Mouse (Mus musculus) cortical plate, adult 2 months (tissue): ENCODE measurements around the gene Eepd1. TPM values are rescaled to one million over a fixed set of nuclear protein-coding genes. Genes with fewer than 3 reads are reported as not detected.

Experiments used
- H3K27ac ChIP-seq: fragments of 200-500 bp; 2 replicates; pipeline ENCODE4 v1.5.1; 2012; ENCODE audit warnings: low read length, control low read depth, inconsistent platforms; ENCODE audit not compliant: insufficient read depth
- H3K4me1 ChIP-seq: fragments of 200-500 bp; 2 replicates; pipeline ENCODE4 v1.6.1; 2011; ENCODE audit warnings: low read length; ENCODE audit not compliant: control insufficient read depth, insufficient read depth
- H3K4me3 ChIP-seq: fragments of 200-500 bp; 2 replicates; pipeline ENCODE4 v1.5.1; 2011; ENCODE audit warnings: mild to moderate bottlenecking, low read length, control low read depth; ENCODE audit not compliant: insufficient read depth
- CTCF ChIP-seq: fragments of 200-500 bp; IDR thresholded peaks from 2 replicates; pipeline ENCODE4 v1.5.1; 2011; ENCODE audit warnings: mild to moderate bottlenecking, control low read depth, low read length; ENCODE audit not compliant: insufficient read depth; ENCODE audit errors: extremely low read depth
- POLR2A ChIP-seq: fragments of 200-500 bp; IDR thresholded peaks from 2 replicates; pipeline ENCODE4 v1.6.1; 2011; ENCODE audit warnings: mild to moderate bottlenecking, low read length, control low read depth; ENCODE audit not compliant: insufficient read depth; ENCODE audit errors: extremely low read depth
- polyA plus RNA-seq: library from polyadenylated mRNA; depleted of rRNA; stranded (reverse); fragments of >200 nt; gene quantifications from 2 replicates; pipeline ENCODE4 v1.2.3, GENCODE M21; 2012

Eepd1 gene
- polyA plus RNA-seq, 1 experiment, result 14.2 TPM

DNA sequence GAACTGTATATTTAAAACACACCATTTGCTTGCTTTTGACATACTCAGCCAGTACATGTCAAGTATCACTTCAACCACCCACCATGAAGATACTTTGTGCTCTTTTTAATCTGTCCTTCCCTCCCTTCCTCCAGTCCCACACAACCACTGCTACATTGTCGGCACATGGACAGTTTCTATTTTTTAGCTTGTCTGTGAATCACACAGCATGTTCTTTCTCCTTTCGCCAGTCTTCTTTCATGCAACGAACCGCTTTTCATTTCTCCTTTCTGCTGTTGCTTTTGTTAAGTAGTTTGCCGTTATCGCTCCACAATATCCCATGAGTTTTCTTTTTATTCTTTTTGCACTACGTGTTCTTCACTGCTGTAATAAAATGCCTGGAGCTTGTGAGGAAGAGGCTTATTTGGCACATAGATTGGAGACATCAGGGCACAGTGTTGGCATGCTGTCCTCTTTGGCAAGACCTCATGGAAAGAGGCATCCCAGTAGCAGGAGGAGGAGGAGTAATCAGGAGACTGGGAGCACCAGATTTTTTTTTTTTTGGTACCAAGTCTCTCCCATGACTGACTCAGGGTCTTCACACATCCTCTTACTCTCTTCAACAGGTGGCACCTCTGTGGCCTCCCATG, 1.8 kb upstream of the Eepd1 start:
- H3K27ac ChIP-seq, result no peak overlapping the region
- H3K4me3 ChIP-seq, result no peak overlapping the region
- TF ChIP-seq POLR2A (no peak), CTCF (no peak)
- H3K4me1 ChIP-seq, result 0 out of 2 replicates have a peak, but pooled peaks cover 2% of the 10 kb centered on the region

DNA sequence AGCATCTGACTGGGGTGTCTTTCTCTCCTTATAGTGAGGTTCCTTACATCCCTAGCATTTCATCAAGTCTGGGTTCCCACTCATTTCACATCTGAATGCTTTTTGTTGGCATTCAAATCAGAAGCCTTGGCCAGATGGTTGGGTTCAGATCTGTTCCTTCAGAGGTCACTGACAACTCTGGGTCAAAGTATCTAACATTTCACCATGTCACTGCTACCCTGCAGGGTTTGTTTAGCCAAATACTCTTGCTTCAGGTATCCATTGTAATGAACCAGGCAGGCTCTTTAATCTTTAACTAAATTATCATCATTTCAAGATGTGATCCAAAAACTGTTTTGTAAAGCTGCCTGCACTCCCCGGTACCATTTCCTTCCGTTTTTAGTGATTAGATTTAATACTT, 671 bp upstream of the Eepd1 start:
- Histone ChIP-seq H3K4me1 (0 out of 2 replicates have a peak, but pooled peaks cover 2% of the 10 kb centered on the region), H3K27ac (no peak overlapping the region), H3K4me3 (no peak overlapping the region; the same call in 1 of the 2 replicates)
- no peak for TF ChIP-seq POLR2A
- no peak for TF ChIP-seq CTCF

DNA sequence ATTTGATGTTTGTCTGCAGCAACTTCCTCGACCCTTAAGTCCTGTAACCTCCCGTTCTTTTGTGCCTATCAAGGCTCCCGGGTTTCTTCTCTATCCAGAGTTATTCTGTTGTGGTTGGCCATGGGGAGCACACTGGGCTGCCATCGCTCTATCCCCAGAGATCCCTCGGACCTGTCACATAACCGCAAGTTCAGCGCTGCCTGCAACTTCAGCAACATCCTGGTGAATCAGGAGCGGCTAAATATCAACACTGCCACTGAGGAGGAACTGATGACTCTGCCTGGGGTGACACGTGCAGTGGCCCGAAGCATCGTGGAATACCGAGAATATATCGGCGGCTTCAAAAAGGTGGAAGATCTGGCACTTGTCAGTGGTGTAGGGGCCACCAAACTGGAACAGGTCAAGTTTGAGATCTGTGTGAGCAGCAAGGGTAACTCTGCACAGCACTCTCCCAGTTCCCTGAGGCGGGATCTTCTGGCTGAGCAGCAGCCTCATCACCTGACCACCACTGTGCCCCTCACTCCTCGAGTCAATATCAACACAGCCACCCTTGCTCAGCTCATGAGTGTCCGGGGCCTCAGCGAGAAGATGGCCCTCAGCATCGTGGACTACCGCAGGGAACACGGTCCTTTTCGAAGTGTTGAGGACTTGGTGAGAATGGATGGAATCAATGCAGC, 1.1 kb downstream of the Eepd1 start:
- H3K4me1 ChIP-seq, result peaks cover 5% of the 10 kb centered on the region
- H3K4me3 ChIP-seq, result peak overlapping the region; percentile 79
- no peak overlapping the region for H3K27ac ChIP-seq
- TF ChIP-seq CTCF (no peak), POLR2A (no peak)

DNA sequence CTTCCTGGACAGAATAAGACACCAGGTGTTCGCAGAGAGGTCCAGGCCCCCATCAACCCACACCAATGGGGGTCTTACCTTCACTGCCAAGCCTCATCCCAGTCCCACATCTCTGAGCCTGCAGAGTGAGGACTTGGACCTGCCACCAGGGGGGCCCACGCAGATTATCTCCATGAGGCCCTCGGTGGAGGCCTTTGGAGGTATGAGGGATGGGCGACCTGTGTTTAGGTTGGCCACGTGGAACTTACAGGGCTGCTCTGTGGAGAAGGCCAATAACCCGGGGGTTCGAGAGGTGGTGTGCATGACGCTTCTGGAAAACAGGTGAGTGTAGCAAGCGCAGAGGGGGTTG, 1.6 kb downstream of the Eepd1 start:
- H3K4me3 ChIP-seq, result peak overlapping the region; percentile 79
- H3K27ac ChIP-seq, result no peak overlapping the region
- H3K4me1 ChIP-seq, result peaks cover 5% of the 10 kb centered on the region
- TF ChIP-seq CTCF (no peak), POLR2A (no peak)

DNA sequence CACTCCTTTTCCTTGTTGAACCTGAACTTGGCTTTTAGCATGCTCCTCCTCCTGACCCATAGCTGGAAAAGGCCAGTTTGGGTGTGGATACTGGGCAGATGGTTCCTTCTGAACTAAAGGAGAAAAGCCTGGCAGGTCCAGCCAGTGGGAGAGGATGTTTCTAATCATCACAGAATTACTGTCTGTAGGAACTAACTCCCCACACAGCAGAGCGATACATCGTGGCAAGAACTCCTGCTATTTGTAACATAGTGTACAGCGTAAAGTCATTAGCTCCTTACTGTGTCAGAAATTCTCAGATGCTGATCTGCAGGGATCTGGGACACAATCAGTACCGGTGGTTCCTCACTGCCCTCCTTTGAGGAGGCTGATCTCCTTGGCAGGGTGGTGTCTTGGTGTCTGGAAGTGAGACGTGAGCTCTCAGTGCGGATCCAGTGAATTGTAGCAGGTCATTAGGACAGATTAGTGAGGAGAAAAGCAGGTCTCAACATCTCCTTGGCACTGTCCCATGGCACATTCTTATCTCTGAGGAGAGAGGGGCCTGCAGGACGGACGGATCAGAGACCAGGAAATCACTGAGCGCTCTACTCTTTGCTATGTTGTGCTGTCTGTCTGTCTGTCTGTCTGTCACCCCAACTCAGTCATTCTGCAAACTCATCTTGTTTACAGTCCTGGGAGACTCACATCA, 2.7 kb downstream of the Eepd1 start:
- TF ChIP-seq CTCF (no peak), POLR2A (no peak)
- H3K27ac ChIP-seq, result no peak overlapping the region
- H3K4me3 ChIP-seq, result peak overlapping the region; percentile 79
- peaks cover 5% of the 10 kb centered on the region for H3K4me1 ChIP-seq

DNA sequence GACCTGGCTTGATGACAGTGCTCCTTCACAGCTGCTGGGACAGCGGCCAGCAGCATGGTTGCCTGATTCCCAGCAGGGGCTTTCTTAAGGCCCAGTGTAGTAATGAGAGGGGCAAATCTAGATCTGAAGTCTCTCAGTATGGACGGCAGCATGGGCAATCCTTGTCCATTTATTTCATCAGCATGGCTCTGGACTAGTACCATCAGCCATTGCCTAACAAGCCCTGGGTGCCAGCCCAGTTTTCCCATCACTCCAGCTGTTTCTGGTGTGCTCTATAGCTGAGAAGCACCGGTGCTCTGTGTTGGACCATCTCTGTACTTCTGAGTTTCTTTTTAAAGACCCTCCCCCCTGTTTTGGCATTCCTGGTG, 3.3 kb downstream of the Eepd1 start:
- Histone ChIP-seq H3K4me1 (peaks cover 5% of the 10 kb centered on the region), H3K27ac (no peak overlapping the region), H3K4me3 (peak overlapping the region; percentile 79)
- TF ChIP-seq CTCF (no peak), POLR2A (no peak)

DNA sequence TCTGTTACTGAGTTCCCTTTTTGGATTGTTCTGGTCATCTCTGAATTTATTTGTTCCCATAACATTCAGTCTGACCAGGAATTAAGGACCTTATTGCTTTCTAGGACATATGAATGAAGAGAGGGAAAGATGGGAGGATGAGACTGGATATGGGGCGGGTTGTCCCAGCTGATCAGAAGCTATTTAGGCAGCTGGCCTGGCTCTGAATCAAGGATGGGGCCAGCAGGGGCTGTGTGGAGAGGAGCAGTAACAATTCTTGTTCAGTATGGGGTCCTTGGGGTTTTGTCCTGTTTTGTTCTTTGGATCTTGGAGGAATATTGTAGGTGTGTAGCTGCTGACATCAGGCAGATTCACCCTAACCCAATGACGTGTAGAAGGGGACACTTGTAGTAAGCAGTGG, 3.7 kb downstream of the Eepd1 start:
- Histone ChIP-seq H3K4me1 (peaks cover 3% of the 10 kb centered on the region), H3K4me3 (no peak overlapping the region), H3K27ac (no peak overlapping the region)
- no peak for TF ChIP-seq CTCF
- TF ChIP-seq POLR2A, result no peak

DNA sequence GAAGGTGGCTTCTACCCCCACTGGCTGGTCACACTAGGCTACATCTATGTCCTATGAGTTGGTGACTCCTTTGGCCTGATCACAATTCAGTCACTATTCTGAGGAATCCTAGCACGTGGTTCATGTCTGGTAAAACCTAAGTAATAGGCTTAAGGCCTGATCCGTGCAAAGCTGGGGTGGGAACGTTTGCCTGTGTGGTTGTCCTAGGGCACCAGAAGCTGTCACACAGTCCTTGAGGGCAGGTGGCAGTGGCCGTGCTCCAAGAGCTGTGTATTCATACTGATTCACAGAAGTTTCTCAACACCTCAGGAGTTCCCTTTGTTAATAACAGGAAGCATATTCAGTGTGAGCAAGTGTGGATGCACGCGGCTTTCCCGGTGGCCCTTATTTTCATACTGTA, 4.1 kb downstream of the Eepd1 start:
- no peak overlapping the region for H3K27ac ChIP-seq

DNA sequence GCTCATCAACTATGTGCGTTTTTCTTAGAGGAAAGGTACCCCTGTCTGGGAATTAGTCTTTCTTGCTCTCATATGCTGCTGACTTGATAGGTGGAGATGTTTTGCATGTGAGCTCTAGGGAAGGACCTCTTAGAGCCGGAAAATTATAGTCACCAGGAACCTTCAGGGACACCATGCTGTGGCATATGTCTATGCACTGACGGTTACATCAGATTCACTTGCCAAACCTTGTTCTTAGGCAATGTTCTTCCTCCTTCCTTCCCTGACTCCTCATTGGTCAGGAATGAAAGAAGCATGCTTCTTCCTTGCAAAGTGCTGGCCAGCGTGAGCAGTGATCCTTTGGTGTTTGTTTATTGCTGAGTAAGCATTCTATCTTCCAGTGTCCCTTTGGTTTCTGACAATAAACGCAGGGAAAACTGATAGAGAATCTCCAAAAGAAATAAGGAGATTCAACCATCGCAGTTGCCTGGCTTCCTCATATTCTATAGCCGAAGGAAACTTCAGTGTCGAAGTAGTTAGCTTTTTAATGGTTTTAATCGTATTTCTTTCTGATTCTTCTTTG, 5.0 kb downstream of the Eepd1 start:
- Histone ChIP-seq H3K4me1 (peaks cover 3% of the 10 kb centered on the region), H3K4me3 (no peak overlapping the region), H3K27ac (no peak overlapping the region)
- TF ChIP-seq POLR2A, result no peak
- TF ChIP-seq CTCF, result no peak

More for the DNA sequence above, 4.1 kb downstream of the Eepd1 start:
- no peak for TF ChIP-seq POLR2A
- no peak for TF ChIP-seq CTCF
- peaks cover 3% of the 10 kb centered on the region for H3K4me1 ChIP-seq
- H3K4me3 ChIP-seq, result no peak overlapping the region

DNA sequence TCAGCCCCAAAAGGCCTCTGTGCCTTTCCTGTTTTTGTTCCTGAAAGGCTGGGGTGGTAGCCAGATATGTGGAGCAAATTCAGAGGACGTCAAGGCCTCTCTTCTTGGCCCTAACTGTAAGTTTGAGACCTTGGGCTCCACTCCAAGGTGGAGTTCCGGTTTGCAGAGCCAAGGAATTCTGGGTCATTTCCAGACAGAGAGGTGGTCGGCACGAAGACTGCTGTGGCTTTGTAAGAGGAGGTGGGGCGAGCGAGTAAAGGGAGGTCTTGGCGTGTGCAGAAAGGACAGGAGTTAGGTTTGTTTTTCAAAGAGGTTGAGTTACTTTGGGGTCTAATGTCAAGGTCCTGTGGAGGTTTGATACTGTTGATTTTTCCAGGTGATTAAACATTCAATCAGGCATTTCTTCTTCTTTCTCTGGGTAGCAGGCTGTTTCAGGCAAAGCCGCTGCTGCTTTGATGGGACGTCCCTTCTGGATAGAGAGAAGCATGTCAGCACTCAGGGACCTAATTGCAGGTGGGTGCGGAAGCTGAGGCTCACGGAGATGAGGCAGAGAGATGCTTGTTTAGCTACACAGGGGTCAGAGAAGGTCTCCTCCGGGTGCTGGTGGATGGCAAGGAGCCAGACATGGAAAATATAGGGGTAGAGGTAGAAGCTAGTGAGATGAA, 6.2 kb downstream of the Eepd1 start:
- no peak for TF ChIP-seq POLR2A
- no peak for TF ChIP-seq CTCF
- no peak overlapping the region for H3K4me3 ChIP-seq
- H3K4me1 ChIP-seq, result peaks cover 3% of the 10 kb centered on the region
- no peak overlapping the region for H3K27ac ChIP-seq

DNA sequence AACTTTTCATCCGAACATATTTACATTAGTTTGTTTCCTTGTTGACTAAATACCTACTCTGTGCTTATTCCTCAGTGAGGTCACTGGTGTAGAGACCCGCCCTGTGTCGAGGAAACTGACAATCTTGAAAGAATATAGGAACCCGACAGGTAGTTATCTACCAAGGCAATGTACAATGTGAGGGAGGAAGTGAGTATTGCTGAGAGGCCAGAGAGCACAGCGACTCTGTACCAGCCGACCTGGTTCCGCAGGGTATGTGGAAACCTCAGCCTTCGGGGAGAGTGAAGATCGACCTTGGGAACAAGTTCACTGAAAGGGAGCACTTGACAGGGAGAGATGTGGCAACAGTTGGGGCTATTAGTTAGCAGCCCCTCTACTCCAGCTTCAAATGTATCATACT, 7.2 kb downstream of the Eepd1 start:
- peaks cover 3% of the 10 kb centered on the region for H3K4me1 ChIP-seq

More for the DNA sequence above, 7.2 kb downstream of the Eepd1 start:
- Histone ChIP-seq H3K27ac (no peak overlapping the region), H3K4me3 (no peak overlapping the region)
- no peak for TF ChIP-seq POLR2A
- TF ChIP-seq CTCF, result no peak
